Mouse (Mus musculus): Measurements from ENCODE around the gene Dusp7. TPM values are rescaled to one million over a fixed set of nuclear protein-coding genes. Genes with fewer than 3 reads are reported as not detected.

Dusp7 gene
- 29.5 and 30.8 TPM in 2 replicates for polyA plus RNA-seq (2016; fragmentation: Nextera tagmentation; extraction: Ambion mirVana)

DNA sequence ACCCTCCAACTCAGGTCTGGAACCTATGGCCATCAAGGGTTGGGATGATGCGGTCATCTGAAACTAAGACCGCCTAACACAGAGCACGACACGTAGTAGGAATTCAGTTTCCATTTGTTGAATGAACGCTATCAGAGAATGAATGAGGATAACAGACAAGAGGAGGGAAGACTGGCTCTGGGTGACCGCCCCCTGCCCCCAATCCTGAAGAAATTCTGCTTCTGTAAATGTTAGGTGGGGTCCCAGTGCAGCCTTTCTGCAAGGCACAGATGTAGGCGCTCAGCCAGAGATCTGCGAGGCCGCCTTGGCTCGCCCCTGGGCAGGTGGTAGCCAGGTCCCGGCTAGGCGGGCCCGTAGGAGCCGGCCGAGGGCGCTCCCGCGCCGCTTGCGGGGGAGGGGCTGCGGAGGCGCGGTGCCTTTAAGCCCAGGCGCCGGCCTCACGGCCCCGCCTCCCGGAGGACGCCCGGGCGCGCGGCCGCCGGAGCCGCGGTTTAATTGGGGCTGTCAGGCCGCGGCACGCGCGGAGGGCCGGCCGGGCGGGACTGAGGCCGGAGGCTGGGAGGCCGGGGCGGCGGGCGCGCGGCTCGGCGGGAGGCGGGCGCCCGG, at the start of gene Dusp7:
Dusp7 (plus strand) TSS at position 521 of the 606 bp plus-strand sequence.
- Histone ChIP-seq H3K9me3 (no peaks in the 10 kb centered on the region), H3K36me3 (replicated peaks) (peaks cover 35% of the 10 kb centered on the region), H3K27ac (replicated peaks) (peak within 1 kb of the TSS; percentile 97), H3K4me3 (peak within 1 kb of the TSS; percentile 82), H3K4me1 (peaks cover 76% of the 10 kb centered on the region), H3K27me3 (replicated peaks; ENCODE audit: low read depth, poor library complexity, severe bottlenecking) (no peaks in the 10 kb centered on the region)
- WGBS = 4% methylated on average over 57 of the region's 57 CpGs
- peak; percentile 88 for DNase-seq (ENCODE audit: low spot score)

DNA sequence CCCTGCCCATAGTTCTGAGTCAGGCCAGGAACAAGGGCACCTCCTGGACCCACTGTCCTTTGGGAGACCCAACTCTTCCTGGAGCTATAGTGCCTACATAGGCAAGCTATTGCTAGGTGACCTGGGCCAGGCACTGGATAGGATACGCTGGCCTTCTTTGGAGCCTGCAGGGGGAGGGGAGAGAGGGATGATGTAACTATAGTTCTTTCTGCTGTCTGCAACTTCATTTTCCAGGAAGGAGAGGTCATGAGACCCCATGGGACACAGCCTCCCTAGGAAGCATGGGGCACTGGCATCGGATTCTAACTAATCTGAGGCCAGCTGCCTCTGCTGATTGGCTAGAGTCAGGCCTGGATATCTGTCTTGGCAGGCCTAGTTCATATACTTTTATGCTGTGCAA, 49.3 kb upstream of the Dusp7 start:
- Histone ChIP-seq H3K4me1 (peaks cover 51% of the 10 kb centered on the region), H3K27me3 (replicated peaks; ENCODE audit: low read depth, poor library complexity, severe bottlenecking) (no peaks in the 10 kb centered on the region), H3K9me3 (no peaks in the 10 kb centered on the region), H3K27ac (replicated peaks) (peak overlapping the region; percentile 72), H3K4me3 (no peak overlapping the region), H3K36me3 (replicated peaks) (peaks cover 4% of the 10 kb centered on the region; the same call in 1 of the 2 replicates)
- WGBS = 37% methylated on average over 2 of the region's 2 CpGs
- DNase-seq (ENCODE audit: low spot score) = peak; percentile 47

DNA sequence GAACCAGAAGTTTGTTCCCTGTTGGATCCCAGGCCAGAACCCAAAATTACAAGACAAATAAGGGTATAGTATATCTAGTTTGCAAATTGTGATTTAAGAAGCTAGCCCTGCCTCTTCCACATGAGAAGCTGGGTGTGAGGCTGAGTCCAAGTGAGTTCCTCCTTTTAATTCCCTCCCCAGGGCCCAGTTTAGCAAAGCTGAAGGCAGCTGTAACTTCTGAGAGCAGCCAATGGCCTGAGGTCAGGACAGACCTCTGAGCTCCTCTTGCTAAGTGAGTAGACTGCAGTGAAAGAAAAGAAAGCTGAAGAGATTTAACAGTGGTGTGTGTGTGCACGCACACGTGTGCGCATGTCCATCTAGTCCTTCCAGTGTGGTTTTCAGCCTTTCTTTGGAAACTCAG, 45.9 kb upstream of the Dusp7 start:
- Histone ChIP-seq H3K9me3 (no peaks in the 10 kb centered on the region), H3K36me3 (replicated peaks) (peaks cover 8% of the 10 kb centered on the region), H3K4me3 (no peak overlapping the region), H3K4me1 (peaks cover 66% of the 10 kb centered on the region), H3K27me3 (replicated peaks; ENCODE audit: low read depth, poor library complexity, severe bottlenecking) (no peaks in the 10 kb centered on the region), H3K27ac (replicated peaks) (peak overlapping the region; percentile 70)
- no peak for DNase-seq (ENCODE audit: low spot score)
- WGBS = 84% methylated on average over 3 of the region's 3 CpGs

DNA sequence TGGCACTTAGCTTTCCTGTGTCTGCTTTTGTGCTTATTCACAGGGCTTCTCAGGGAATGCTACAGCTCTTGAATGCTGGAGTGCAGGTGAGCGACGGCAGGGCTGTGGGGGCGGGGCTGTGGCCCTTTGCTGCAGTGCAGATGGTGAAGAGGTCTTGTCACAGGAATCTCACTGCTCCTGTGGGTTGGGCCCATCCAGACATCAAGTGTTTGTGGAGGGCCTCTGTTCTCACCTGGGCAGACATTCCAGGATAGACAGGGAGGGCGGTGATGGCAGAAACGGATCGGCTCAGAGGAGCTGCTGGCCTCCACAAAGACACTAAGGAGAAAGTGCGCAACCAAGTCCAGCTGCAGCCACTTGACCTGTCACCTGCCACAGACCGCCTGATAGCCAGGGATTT, 42.2 kb upstream of the Dusp7 start:
- no peaks in the 10 kb centered on the region for H3K9me3 ChIP-seq
- peaks cover 25% of the 10 kb centered on the region for H3K36me3 ChIP-seq (replicated peaks)
- no peaks in the 10 kb centered on the region for H3K27me3 ChIP-seq (replicated peaks; ENCODE audit: low read depth, poor library complexity, severe bottlenecking)
- peaks cover 61% of the 10 kb centered on the region for H3K4me1 ChIP-seq
- peak overlapping the region; percentile 35 for H3K27ac ChIP-seq (replicated peaks)
- DNase-seq (ENCODE audit: low spot score) = no peak
- H3K4me3 ChIP-seq = no peak overlapping the region
- 62% methylated on average over 8 of the region's 8 CpGs for WGBS

DNA sequence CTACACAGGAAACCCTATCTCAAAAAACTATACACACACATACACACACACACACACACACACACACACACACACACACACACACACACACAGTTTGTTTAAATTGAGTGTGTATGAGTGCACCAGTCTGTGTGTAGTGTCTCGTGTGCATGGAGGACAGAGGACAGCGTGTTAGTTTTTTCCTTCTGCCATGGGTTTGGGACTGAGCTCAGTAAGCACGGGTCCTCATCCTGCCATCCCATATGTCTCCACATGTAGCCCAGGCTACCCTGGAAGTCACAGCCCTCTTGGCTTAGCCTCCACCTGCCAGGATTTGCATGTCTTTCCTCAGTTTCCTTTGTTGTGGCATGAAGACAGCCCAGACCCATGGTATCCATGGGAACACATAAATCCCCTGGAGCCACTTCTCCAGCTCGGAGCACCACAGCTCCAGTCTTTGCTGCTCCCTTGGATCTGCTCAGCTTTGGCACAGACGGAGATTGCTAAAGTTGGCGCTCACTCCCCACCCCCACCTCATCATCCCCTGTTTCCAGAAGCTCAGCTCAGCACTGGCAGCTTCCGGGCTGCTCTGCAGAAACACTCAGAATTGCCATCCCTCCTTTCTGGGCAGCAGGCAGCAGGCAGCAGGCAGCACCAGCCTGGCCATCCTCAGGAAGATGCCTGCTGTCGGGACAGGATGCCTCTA, 41.2 kb upstream of the Dusp7 start:
- WGBS = 89% methylated on average over 8 of the region's 8 CpGs
- no peak overlapping the region for H3K4me3 ChIP-seq
- peaks cover 26% of the 10 kb centered on the region for H3K36me3 ChIP-seq (replicated peaks)
- H3K9me3 ChIP-seq = no peaks in the 10 kb centered on the region
- peak overlapping the region; percentile 27 for H3K27ac ChIP-seq (replicated peaks)
- peaks cover 61% of the 10 kb centered on the region for H3K4me1 ChIP-seq
- DNase-seq (ENCODE audit: low spot score) = no peak
- no peaks in the 10 kb centered on the region for H3K27me3 ChIP-seq (replicated peaks; ENCODE audit: low read depth, poor library complexity, severe bottlenecking)

DNA sequence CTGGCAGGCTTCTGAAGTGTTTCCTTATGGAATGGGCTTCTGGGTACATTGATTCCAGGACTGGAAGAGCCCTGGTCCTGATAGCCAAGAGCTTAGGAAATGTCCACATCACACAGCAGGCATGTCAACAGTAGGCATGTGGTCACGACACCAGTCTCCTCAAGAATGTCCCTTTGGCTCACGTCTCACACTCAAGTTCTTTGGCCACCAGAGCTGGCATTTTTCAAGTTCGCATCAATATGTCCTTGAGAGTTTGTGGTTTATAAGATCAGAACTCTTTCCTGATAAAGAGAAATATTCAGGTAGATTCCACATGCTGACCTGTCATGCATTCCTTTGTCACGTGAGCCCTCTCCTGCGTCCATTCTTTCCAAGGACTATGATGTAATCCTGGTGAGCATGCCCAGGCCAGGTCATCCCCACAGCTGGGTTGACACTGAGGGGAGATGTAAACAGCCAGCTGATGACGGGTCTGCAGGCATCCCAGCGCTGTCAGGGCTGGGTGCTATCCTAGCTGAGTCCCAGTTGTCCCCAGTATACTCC, 40.3 kb upstream of the Dusp7 start:
- Histone ChIP-seq H3K36me3 (replicated peaks) (peaks cover 32% of the 10 kb centered on the region), H3K27ac (replicated peaks) (peak overlapping the region; percentile 3; the same call in 1 of the 2 replicates), H3K4me1 (peaks cover 58% of the 10 kb centered on the region), H3K27me3 (replicated peaks; ENCODE audit: low read depth, poor library complexity, severe bottlenecking) (no peaks in the 10 kb centered on the region), H3K4me3 (no peak overlapping the region), H3K9me3 (no peaks in the 10 kb centered on the region)
- WGBS = 80% methylated on average over 7 of the region's 7 CpGs
- DNase-seq (ENCODE audit: low spot score) = no peak

DNA sequence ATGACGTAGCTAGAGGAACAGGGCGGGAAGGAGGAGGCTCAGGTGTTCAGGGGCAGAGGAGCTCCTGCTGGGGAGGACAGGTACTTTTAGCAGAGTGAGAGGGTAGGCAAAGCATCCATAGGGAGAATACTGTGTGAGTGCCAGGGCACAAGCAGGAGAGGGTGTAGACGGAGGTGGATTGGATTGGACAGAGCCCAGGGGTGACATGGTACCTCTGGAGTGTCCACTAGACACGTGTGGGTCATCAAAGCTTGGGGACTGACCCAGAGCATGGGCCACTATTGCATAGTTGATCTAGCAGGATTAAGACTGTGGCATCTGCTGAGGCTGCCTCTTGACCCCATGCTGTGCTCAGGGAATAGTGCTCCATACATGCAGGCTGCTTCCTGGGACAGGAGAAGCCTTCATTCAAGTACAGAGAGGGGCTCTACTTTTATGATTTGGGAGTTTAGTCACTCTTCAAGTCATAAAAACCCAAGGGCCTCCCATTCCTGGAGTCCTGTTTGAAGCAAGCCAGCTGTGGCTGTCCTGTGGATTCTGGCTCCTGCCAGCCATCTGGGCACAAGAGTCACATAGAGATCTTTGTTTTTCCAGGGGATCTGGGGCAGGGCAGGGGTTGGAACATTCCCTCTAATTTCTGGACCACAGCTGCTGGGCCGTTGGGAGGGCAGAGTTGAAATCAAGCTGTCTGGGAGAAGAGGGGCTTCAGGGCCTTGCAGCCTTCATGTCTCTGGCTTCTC, 39.5 kb upstream of the Dusp7 start:
- H3K9me3 ChIP-seq = no peaks in the 10 kb centered on the region
- DNase-seq (ENCODE audit: low spot score) = no peak
- H3K27me3 ChIP-seq (replicated peaks; ENCODE audit: low read depth, poor library complexity, severe bottlenecking) = no peaks in the 10 kb centered on the region
- H3K27ac ChIP-seq (replicated peaks) = peak overlapping the region; percentile 3
- 73% methylated on average over 5 of the region's 5 CpGs for WGBS
- peaks cover 36% of the 10 kb centered on the region for H3K36me3 ChIP-seq (replicated peaks)
- no peak overlapping the region for H3K4me3 ChIP-seq
- peaks cover 59% of the 10 kb centered on the region for H3K4me1 ChIP-seq

DNA sequence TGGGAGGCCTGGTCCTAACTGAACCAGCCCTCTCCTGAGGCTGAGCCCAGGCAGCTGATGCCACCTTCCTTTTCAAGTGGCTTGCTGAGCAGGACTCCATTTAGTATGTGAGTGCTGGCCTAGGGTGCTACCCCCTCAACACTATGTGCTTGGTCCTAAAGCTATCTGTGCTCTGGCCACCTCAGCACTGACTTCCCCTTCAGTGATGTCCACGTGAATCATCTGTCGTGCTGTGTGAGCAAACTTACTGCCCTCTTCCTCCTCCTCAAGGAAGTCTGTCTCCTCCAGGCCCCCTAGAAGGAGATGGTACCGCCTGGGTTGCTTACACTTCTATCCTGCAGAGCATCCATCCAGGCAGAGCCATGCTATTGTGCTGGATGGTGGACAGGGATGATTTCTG, 35.7 kb upstream of the Dusp7 start:
- DNase-seq (ENCODE audit: low spot score) = no peak
- Histone ChIP-seq H3K9me3 (no peaks in the 10 kb centered on the region), H3K4me3 (no peak overlapping the region), H3K27me3 (replicated peaks; ENCODE audit: low read depth, poor library complexity, severe bottlenecking) (no peaks in the 10 kb centered on the region), H3K36me3 (replicated peaks) (peaks cover 41% of the 10 kb centered on the region), H3K27ac (replicated peaks) (peak overlapping the region; percentile 60; the same call in 1 of the 2 replicates), H3K4me1 (peaks cover 66% of the 10 kb centered on the region)
- 74% methylated on average over 3 of the region's 3 CpGs for WGBS

DNA sequence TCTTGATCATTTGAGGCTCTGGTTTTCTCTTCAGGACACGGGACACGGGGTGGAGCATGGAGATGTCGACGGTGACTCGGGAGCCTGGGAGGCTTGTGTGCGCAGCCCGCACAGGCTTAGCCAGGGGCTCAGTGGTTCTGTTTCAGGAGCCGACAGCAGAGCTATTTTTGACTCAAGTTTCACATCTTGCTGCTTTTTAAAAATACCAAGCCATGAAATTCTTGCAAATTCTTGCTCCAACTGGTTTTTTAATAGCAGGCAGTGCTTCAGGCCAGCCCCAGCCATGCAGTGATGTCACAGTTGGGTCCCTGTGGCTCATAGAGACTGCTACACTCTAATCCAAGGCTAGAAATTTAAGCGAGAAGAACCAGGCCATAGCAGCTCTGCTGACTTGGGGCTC, 30.8 kb upstream of the Dusp7 start:
- Histone ChIP-seq H3K36me3 (replicated peaks) (peaks cover 21% of the 10 kb centered on the region), H3K9me3 (no peaks in the 10 kb centered on the region), H3K27ac (replicated peaks) (peak overlapping the region; percentile 83), H3K4me1 (peaks cover 79% of the 10 kb centered on the region), H3K4me3 (peak overlapping the region; percentile 27; the same call in 1 of the 2 replicates), H3K27me3 (replicated peaks; ENCODE audit: low read depth, poor library complexity, severe bottlenecking) (no peaks in the 10 kb centered on the region)
- no peak for DNase-seq (ENCODE audit: low spot score)
- 71% methylated on average over 9 of the region's 9 CpGs for WGBS

DNA sequence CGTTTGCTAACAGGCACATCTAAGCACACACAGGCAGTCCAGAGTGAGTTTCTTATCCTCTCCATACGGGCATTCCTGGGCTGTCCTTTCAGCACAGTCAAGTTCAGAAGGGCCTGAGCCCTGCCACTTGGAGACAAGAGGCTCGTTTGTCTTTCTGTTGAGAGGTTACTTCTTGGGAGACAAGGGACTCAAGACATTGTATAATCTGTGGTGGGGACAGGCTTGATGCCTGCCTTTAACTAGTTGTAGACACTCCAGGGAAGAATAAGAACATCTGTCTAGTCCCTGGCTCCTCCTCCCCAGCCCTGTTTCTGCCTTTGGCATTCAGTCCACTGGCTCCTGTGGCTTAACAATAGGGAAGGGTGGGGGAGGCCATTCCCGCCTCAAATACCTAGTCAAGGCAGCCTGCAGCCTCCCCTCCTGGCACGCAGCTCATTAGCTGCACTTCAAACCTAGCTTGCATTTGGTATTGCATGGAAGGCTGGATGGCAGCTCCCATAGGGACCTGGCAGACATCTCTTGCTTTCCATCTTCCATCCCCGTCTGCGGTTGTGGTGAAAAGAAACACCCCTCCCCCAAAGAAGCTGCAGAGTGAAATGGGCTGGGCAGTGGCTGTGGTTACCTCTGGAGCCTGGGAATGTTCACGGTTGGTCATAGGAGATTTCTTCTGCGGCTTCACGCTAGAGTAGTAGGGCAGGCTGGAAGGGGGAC, 29.8 kb upstream of the Dusp7 start:
- Histone ChIP-seq H3K36me3 (replicated peaks) (peaks cover 21% of the 10 kb centered on the region), H3K4me3 (peak overlapping the region; percentile 27; the same call in 1 of the 2 replicates), H3K27ac (replicated peaks) (peak overlapping the region; percentile 83), H3K27me3 (replicated peaks; ENCODE audit: low read depth, poor library complexity, severe bottlenecking) (no peaks in the 10 kb centered on the region), H3K4me1 (peaks cover 80% of the 10 kb centered on the region), H3K9me3 (no peaks in the 10 kb centered on the region)
- peak; percentile 67 for DNase-seq (ENCODE audit: low spot score)
- WGBS = 9% methylated on average over 10 of the region's 10 CpGs

DNA sequence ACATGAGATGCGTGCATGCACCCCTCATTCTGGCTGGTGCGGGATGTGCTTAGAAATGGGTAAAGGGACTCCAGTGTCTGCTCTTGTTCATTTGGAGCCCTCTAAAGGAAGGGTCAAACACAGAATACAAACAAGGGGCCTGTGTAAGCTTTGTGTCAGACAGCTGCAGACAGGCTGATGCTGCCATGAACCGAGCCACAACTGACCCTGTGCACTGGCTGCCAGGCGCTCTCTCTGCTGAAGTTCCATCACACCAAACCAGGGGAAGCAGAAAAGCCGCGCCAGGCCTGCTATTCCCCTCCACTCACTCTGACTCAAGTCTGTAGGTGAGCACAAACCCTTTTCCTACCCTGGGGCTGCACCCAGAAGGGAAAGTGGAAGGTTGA, 29.3 kb upstream of the Dusp7 start:
- Histone ChIP-seq H3K36me3 (replicated peaks) (peaks cover 15% of the 10 kb centered on the region), H3K27me3 (replicated peaks; ENCODE audit: low read depth, poor library complexity, severe bottlenecking) (no peaks in the 10 kb centered on the region), H3K9me3 (no peaks in the 10 kb centered on the region), H3K27ac (replicated peaks) (peak overlapping the region; percentile 83), H3K4me1 (peaks cover 75% of the 10 kb centered on the region), H3K4me3 (0 out of 2 replicates have a peak overlapping the region, but pooled peaks have one; percentile 14)
- WGBS = 42% methylated on average over 6 of the region's 6 CpGs
- peak; percentile 49 for DNase-seq (ENCODE audit: low spot score)

DNA sequence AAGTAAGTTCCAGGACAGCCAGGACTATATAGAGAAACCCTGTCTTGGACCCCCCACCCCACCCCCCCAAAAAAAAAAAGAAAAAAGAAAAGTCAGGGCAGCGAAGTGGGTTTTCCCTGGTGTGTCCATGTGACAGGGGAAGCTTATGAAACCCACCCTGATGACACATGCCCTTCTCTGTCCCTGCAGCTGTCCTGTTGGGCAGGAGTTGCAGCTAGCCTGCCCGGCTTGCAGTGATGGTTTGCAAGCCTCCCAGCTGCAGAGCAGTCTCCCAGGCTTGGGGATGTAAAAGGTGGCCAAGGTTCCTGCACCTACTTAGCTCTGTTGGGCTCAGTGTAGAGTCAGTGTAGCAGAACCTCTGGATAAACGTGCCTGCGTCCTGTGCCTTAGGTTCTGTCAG, 28.7 kb upstream of the Dusp7 start:
- DNase-seq (ENCODE audit: low spot score) = no peak
- no peaks in the 10 kb centered on the region for H3K9me3 ChIP-seq
- H3K4me1 ChIP-seq = peaks cover 80% of the 10 kb centered on the region
- H3K4me3 ChIP-seq = 0 out of 2 replicates have a peak overlapping the region, but pooled peaks have one; percentile 37
- 85% methylated on average over 4 of the region's 4 CpGs for WGBS
- peak overlapping the region; percentile 83 for H3K27ac ChIP-seq (replicated peaks)
- no peaks in the 10 kb centered on the region for H3K27me3 ChIP-seq (replicated peaks; ENCODE audit: low read depth, poor library complexity, severe bottlenecking)
- peaks cover 10% of the 10 kb centered on the region for H3K36me3 ChIP-seq (replicated peaks)

All from embryonic facial prominence, embryonic 10.5 days (tissue).